Mouse (Mus musculus) stomach, embryonic 15.5 days (tissue): ENCODE data around the gene Klf3. TPM values are rescaled to one million over a fixed set of nuclear protein-coding genes. Genes with fewer than 3 reads are reported as not detected.

Experiments
- ATAC-seq: fragments of 200-750 bp; cut with Nextera tagmentation; 2 replicates; pipeline ENCODE4 v1.8.0; 2017; ENCODE audit warnings: low read depth, moderate number of reproducible peaks, moderate TSS enrichment; ENCODE audit not compliant: insufficient read depth, low FRiP score
- H3K27ac ChIP-seq: fragments of 300-500 bp; sonication (generic); 2 replicates; pipeline ENCODE4 v1.5.1; 2015; ENCODE audit warnings: mild to moderate bottlenecking, inconsistent platforms
- H3K27me3 ChIP-seq: fragments of 300-500 bp; sonication (generic); replicated peaks from 2 replicates; pipeline ENCODE4 v1.6.1; 2015; ENCODE audit warnings: inconsistent platforms
- H3K36me3 ChIP-seq: fragments of 300-500 bp; sonication (generic); 2 replicates; pipeline ENCODE4 v1.6.1; 2015; ENCODE audit warnings: inconsistent platforms
- H3K4me1 ChIP-seq: fragments of 300-500 bp; sonication (generic); 2 replicates; pipeline ENCODE4 v1.6.1; 2015; ENCODE audit warnings: inconsistent platforms
- H3K4me2 ChIP-seq: fragments of 300-500 bp; sonication (generic); 2 replicates; pipeline ENCODE4 v1.6.1; 2015; ENCODE audit warnings: mild to moderate bottlenecking, inconsistent platforms
- H3K4me3 ChIP-seq: fragments of 300-500 bp; sonication (generic); replicated peaks from 2 replicates; pipeline ENCODE4 v1.5.1; 2015; ENCODE audit warnings: inconsistent platforms
- H3K9ac ChIP-seq: fragments of 300-500 bp; sonication (generic); 2 replicates; pipeline ENCODE4 v1.6.1; 2015; ENCODE audit warnings: inconsistent platforms
- H3K9me3 ChIP-seq: fragments of 300-500 bp; sonication (generic); 2 replicates; pipeline ENCODE4 v1.6.1; 2016; ENCODE audit warnings: inconsistent platforms
- WGBS: fragments of 180-500 bp; shearing (Covaris S2); methylation state at CpG from one replicate; pipeline ENCODE4 v1.1.7; 2015; 5-methylcytosine and 5-hydroxymethylcytosine counted together
- polyA plus RNA-seq: library from polyadenylated mRNA; unstranded; fragments of >200 nt; fragmentation: Nextera tagmentation; extraction: Ambion mirVana; gene quantifications from 2 replicates; pipeline ENCODE4 v1.2.1, GENCODE M21; 2015

Gene Klf3
- polyA plus RNA-seq: 103 and 104 TPM in 2 replicates

DNA sequence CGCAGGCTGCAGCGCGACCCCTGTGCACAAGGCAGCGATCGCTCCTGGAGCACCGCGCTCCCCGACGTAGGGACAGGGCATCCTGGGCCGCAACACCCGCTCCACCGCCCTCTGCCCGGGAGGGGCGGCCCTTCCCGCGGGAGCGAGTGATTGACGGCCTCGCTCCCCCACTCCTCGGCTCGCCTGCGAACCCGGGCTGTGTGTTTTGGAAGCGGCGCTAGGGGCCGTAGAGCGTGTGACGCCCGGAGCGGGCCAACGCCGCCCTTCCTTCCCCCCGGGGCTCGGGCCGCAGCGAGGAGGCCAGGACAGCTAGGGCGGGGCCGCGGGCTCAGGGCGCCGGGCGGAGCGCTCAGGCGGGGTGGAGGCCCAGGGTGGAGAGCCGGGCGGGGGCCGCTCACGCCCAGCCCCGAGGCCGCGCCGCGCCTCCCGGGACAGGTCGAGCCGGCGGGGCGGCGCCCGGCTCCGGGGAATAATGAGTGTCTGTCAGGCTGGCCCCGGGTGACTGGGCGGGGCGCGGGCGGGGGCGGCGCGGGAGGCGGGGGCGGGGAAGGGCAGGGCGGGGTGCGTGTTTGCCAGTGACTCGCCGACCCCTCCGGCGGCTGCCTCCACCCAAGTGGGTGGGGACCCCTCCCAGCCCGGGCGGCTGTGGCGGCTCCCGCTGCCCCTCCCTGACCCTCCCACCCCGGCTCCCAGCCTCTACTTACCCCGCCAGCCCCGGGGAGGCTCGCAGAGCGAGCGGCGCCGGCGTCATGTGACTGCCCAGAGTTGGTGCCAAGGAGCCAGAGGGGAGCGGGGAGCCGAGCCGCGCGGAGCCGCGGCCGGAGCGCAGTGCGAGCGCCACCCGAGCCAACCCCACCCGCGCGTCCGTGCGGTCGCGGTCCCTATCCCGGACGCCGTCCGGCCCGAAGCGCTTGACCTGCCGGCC, at the start of gene Klf3:
Gene Klf3 (plus strand): TSS at position 594 of the 925 bp plus-strand sequence.
- Histone ChIP-seq H3K27me3 (no peaks in the 10 kb centered on the region), H3K36me3 (no peaks in the 10 kb centered on the region), H3K4me3 (peak within 1 kb of the TSS; percentile 92), H3K9me3 (no peaks in the 10 kb centered on the region), H3K4me1 (0 out of 2 replicates have a peak, but pooled peaks cover 10% of the 10 kb centered on the region), H3K27ac (peak within 1 kb of the TSS; percentile 99), H3K9ac (peak within 1 kb of the TSS; percentile 98), H3K4me2 (peak within 1 kb of the TSS; percentile 71)
- peak; percentile 97 for ATAC-seq
- under 1% methylated on average over 86 of the region's 116 CpGs for WGBS

DNA sequence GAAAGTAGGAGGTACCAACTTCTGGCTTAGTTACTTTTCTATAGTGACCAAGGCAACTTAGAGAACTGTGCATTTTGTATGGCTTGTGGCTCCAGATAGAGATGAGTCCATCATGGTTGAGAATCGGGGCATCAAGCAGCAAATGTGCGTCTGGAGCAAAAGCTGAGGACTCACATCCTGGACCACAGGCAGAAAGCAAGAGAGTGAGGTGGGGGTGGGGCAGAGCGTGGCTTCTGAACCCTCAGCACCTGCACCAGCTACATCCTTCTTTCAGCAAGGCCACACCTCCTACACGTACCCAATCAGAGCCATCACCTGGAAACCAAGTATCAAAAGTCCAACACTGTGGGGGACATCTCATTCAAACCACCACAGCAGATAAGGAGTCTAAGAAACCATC, 40.9 kb upstream of the Klf3 start:
- H3K36me3 ChIP-seq: no peaks in the 10 kb centered on the region
- no peaks in the 10 kb centered on the region for H3K27me3 ChIP-seq
- no peak overlapping the region for H3K4me2 ChIP-seq
- no peaks in the 10 kb centered on the region for H3K9me3 ChIP-seq
- H3K27ac ChIP-seq: no peak overlapping the region
- ATAC-seq: no peak
- H3K9ac ChIP-seq: no peak overlapping the region
- H3K4me3 ChIP-seq: no peak overlapping the region
- no peaks in the 10 kb centered on the region for H3K4me1 ChIP-seq
- 85% methylated on average over 4 of the region's 4 CpGs for WGBS

DNA sequence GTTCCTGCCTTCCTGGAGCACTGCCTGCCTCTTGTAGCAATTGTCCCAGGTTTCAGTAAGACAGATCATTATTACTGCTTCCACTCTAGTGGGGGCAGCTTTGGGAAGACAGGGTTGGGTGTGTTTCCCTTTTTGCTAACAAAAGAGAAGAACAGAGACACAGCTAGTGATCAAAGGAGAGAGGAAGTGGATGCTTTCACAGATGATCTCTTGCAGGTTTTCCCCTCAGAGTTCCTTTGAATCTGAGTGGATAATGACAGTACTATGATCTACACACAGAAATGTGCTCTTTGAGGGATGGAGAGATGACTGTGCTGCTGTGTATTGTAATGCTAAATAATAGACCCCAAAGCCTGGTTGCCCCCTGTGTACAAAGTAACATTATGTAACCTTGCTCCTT, 38.7 kb upstream of the Klf3 start:
- no peaks in the 10 kb centered on the region for H3K36me3 ChIP-seq
- H3K4me3 ChIP-seq: no peak overlapping the region
- H3K27ac ChIP-seq: no peak overlapping the region
- H3K9ac ChIP-seq: no peak overlapping the region
- no peaks in the 10 kb centered on the region for H3K4me1 ChIP-seq
- H3K27me3 ChIP-seq: no peaks in the 10 kb centered on the region
- H3K4me2 ChIP-seq: no peak overlapping the region
- no peak for ATAC-seq
- H3K9me3 ChIP-seq: no peaks in the 10 kb centered on the region

DNA sequence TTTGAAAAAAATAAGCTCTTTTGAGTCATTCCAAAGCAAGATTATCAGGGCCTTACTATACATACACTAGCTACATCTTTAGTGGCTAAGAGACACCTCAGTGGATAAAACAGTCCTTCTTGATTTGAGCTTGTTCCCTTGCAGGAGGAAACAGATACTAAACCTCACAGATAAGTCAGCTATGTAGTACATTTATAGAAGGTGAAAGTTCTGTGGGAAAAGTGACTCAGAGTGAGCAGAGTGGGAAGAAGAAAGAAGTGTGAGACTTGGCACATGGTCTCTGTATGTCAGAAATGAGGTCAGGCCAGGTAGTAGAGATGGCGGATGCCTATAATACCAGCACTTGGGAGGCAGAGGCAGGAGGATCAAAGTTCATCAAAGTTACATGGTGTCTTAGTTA, 37.4 kb upstream of the Klf3 start:
- 91% methylated on average over 1 of the region's 1 CpGs for WGBS
- Histone ChIP-seq H3K9me3 (no peaks in the 10 kb centered on the region), H3K4me3 (no peak overlapping the region), H3K27me3 (no peaks in the 10 kb centered on the region), H3K9ac (no peak overlapping the region), H3K4me2 (no peak overlapping the region), H3K4me1 (no peaks in the 10 kb centered on the region), H3K27ac (no peak overlapping the region), H3K36me3 (no peaks in the 10 kb centered on the region)
- ATAC-seq: no peak

DNA sequence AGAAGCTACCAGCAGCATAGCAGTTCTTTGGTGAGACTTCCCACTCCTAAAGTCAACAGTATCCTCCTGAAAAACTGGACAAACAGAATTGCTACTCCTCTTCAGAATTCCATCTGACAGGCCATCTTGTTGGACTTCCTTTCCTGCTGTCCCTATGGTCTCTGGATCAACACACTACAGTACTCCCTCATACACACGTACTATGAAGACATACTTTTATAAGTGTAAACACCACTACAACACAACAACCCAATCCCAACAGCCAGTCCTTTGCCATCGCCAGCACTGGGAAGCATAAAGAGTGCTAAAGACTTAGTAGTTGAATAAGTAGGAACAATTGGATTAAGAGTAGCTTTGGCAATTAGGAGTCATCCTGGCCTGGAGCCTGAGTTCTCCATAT, 36.6 kb upstream of the Klf3 start:
- Histone ChIP-seq H3K4me2 (no peak overlapping the region), H3K4me3 (no peak overlapping the region), H3K9ac (no peak overlapping the region), H3K9me3 (no peaks in the 10 kb centered on the region), H3K4me1 (no peaks in the 10 kb centered on the region), H3K27me3 (no peaks in the 10 kb centered on the region), H3K36me3 (no peaks in the 10 kb centered on the region), H3K27ac (no peak overlapping the region)
- 93% methylated on average over 2 of the region's 2 CpGs for WGBS
- ATAC-seq: no peak

DNA sequence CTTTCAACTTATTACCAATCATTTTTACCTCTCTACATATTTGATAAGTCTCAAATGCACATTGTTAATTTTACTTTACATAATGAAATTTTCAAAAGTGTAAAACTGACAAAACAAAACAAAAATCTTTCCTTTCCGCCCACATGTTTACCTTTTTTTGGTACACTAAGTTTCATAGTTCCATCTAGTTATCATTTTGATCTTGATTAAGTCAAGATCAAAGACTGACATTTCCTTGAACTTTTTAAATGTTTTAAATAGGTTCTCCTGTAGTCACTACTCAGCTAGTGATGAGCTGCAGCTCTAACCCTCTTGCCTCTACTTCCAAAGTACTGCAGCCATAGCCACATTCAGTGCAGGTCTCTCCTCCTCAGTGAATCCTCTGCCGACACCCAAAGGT, 31.6 kb upstream of the Klf3 start:
- H3K27me3 ChIP-seq: no peaks in the 10 kb centered on the region
- 84% methylated on average over 2 of the region's 2 CpGs for WGBS

DNA sequence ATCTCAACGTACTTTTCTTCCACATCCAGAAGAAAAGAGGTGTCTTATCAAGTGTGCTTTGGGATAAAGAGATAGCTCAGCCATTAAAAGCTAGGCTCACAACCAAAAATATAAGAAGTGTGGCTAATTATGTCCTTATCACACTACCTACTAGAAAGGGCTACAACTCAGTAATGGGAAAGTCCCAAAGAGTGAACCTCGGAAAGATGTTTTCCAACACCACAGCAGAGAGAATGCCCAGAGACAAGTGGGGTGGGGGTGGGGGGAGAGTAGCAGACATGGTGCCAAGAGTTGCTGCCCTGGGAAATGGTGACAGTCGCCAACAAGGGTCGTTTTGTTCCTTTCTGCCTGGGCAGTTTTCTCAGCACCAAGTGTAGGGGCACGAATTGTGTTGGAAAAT, 25.0 kb upstream of the Klf3 start:
- H3K27me3 ChIP-seq: no peaks in the 10 kb centered on the region
- ATAC-seq: no peak
- H3K27ac ChIP-seq: no peak overlapping the region
- H3K9ac ChIP-seq: no peak overlapping the region
- no peaks in the 10 kb centered on the region for H3K36me3 ChIP-seq
- 83% methylated on average over 5 of the region's 5 CpGs for WGBS
- H3K4me2 ChIP-seq: no peak overlapping the region
- H3K4me3 ChIP-seq: no peak overlapping the region
- H3K4me1 ChIP-seq: no peaks in the 10 kb centered on the region
- H3K9me3 ChIP-seq: no peaks in the 10 kb centered on the region

More for the DNA sequence above, 31.6 kb upstream of the Klf3 start:
- H3K4me2 ChIP-seq: no peak overlapping the region
- H3K9me3 ChIP-seq: no peaks in the 10 kb centered on the region
- no peak overlapping the region for H3K4me3 ChIP-seq
- no peaks in the 10 kb centered on the region for H3K4me1 ChIP-seq
- no peak overlapping the region for H3K9ac ChIP-seq
- H3K36me3 ChIP-seq: no peaks in the 10 kb centered on the region
- H3K27ac ChIP-seq: no peak overlapping the region
- ATAC-seq: no peak

DNA sequence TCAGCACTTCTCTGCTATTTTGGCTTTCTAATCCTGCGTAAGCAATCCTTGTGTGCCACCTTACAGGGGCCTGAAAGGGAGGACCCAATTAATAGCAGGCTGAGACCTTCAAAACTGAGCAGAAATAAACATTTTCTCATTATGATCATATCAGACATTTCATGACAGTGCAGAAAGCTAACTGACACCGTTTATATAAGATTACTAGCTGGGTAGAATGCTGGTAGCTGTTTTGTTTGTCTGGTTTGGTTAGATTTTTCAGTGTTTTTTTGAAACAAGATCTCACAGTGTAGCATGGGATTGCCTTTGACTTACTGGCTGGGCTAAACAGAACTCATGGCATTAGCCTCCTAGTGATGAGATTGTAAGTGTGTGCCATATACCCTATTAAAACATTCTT, 23.9 kb upstream of the Klf3 start:
- H3K4me3 ChIP-seq: no peak overlapping the region
- no peaks in the 10 kb centered on the region for H3K4me1 ChIP-seq
- no peak overlapping the region for H3K9ac ChIP-seq
- H3K4me2 ChIP-seq: no peak overlapping the region
- no peak overlapping the region for H3K27ac ChIP-seq
- H3K36me3 ChIP-seq: no peaks in the 10 kb centered on the region
- no peaks in the 10 kb centered on the region for H3K27me3 ChIP-seq
- no peaks in the 10 kb centered on the region for H3K9me3 ChIP-seq
- no peak for ATAC-seq
- WGBS: 71% methylated on average over 2 of the region's 2 CpGs

DNA sequence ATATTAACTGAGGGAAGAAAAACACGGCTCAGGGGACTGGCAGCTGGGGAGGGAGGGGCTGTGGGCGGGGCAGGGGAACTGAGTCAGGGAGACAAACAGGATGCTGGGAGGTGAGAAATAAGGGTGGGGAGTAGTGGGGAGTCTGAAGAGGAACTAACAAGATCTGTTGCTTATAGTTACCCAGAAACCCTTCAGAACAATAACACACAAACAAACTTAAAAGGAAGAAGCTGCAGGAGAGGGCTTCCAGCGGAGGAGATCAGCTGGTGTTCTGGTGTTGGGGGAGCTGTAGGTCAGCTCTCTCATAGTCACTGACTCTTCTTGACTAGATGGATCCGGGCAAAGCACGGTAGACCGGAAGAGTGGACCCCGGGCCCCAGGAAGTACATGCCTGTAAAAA, 22.4 kb upstream of the Klf3 start:
- ATAC-seq: no peak
- H3K36me3 ChIP-seq: no peaks in the 10 kb centered on the region
- no peaks in the 10 kb centered on the region for H3K9me3 ChIP-seq
- H3K4me2 ChIP-seq: no peak overlapping the region
- H3K9ac ChIP-seq: no peak overlapping the region
- H3K27me3 ChIP-seq: no peaks in the 10 kb centered on the region
- no peak overlapping the region for H3K27ac ChIP-seq
- no peaks in the 10 kb centered on the region for H3K4me1 ChIP-seq
- no peak overlapping the region for H3K4me3 ChIP-seq
- WGBS: 50% methylated on average over 7 of the region's 7 CpGs

DNA sequence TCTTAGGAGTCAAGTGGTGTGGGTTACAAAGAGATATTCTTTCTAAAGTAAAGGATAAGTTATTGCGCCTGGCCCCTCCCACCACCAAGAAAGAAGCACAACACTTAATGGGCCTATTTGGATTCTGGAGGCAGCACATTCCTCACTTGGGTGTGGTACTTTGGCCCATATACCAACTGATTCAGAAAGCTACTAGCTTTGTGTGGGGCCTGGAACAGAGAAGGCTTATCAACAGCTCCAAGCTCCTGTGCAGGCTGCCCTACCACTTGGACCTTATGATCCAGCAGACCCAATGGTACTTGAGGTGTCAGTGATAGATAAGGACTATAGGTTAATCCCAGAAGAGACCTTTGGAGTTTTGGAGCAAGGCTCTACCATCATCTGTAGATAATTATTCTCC, 15.0 kb upstream of the Klf3 start:
- H3K4me2 ChIP-seq: no peak overlapping the region
- no peaks in the 10 kb centered on the region for H3K36me3 ChIP-seq
- H3K27me3 ChIP-seq: no peaks in the 10 kb centered on the region
- H3K4me3 ChIP-seq: no peak overlapping the region
- no peaks in the 10 kb centered on the region for H3K9me3 ChIP-seq
- no peak for ATAC-seq
- no peaks in the 10 kb centered on the region for H3K4me1 ChIP-seq
- no peak overlapping the region for H3K27ac ChIP-seq
- 88% methylated on average over 1 of the region's 1 CpGs for WGBS
- H3K9ac ChIP-seq: no peak overlapping the region

DNA sequence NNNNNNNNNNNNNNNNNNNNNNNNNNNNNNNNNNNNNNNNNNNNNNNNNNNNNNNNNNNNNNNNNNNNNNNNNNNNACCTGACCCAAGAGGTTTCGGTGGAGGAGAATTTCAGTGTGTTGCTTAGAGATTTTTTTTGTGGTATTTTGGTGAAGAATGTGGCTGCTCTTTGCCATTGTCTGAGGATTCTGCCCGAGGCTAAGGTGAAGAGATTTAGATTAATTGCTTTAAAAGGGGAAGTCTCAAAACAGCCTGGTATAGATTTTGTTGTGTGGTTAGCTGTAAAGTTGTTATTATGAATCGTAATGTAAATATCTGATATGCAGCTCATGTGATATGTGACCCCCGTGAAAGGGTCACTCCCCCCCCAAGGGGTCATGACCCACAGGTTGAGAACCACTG, 5.0 kb upstream of the Klf3 start:
- 65% methylated on average over 4 of the region's 4 CpGs for WGBS

DNA sequence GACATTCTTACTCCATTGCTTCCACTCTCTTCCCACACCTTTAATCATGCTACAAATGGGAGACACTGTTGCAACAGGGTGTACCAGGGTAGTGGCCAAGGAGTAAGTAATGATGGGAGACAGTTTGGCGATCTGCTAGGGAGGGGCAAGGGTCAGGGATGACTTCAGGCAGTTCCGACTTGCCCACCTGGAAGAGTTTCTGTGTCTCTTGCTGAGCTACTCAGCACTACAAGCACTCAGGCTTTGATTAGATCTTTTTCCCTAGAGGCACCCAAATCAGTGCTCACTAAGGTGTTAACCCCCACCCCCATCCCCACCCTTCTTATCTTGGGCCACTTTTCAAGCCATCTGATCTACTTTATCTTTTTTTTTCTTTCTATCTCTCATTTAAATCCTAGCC, 1.6 kb upstream of the Klf3 start:
- Histone ChIP-seq H3K4me1 (0 out of 2 replicates have a peak, but pooled peaks cover 7% of the 10 kb centered on the region), H3K4me2 (no peak overlapping the region)

More for the DNA sequence above, 5.0 kb upstream of the Klf3 start:
- Histone ChIP-seq H3K27ac (no peak overlapping the region), H3K36me3 (no peaks in the 10 kb centered on the region), H3K9ac (no peak overlapping the region), H3K27me3 (no peaks in the 10 kb centered on the region), H3K4me1 (0 out of 2 replicates have a peak, but pooled peaks cover 3% of the 10 kb centered on the region), H3K4me2 (no peak overlapping the region), H3K4me3 (no peak overlapping the region), H3K9me3 (no peaks in the 10 kb centered on the region)
- no peak for ATAC-seq

More for the DNA sequence above, 1.6 kb upstream of the Klf3 start:
- H3K27ac ChIP-seq: no peak overlapping the region
- H3K9ac ChIP-seq: no peak overlapping the region
- H3K36me3 ChIP-seq: no peaks in the 10 kb centered on the region
- no peaks in the 10 kb centered on the region for H3K27me3 ChIP-seq
- no peaks in the 10 kb centered on the region for H3K9me3 ChIP-seq
- no peak for ATAC-seq
- 78% methylated on average over 2 of the region's 2 CpGs for whole genome bisulfite sequencing
- H3K4me3 ChIP-seq: no peak overlapping the region
